Mouse (Mus musculus) heart, postnatal 36 days (tissue): ENCODE results near the gene Thra. TPM values are rescaled to one million over a fixed set of nuclear protein-coding genes. Genes with fewer than 3 reads are reported as not detected.
"Not testable (repeated sequence)": the region's sequence is repeated elsewhere in the genome, so short reads cannot be mapped to it uniquely, and the experiment has no call there.

ENCODE experiments used
- DNase-seq, 2 experiments: peaks; one replicate each; pipeline ENCODE4 v3.0.0; 2021 to 2022
- intact Hi-C: fragments of 180-260 bp; cut with DNase I; formaldehyde crosslinking; loops from one replicate; pipeline ENCODE4 v1.15.1; 2025
- total RNA-seq, 2 experiments: library from RNA; stranded (reverse); gene quantifications; 2 replicates each; pipeline ENCODE4 v1.2.3; 2021

Thra gene
- total RNA-seq, 2 experiments from 2014 or later: 100 to 111 TPM

DNA sequence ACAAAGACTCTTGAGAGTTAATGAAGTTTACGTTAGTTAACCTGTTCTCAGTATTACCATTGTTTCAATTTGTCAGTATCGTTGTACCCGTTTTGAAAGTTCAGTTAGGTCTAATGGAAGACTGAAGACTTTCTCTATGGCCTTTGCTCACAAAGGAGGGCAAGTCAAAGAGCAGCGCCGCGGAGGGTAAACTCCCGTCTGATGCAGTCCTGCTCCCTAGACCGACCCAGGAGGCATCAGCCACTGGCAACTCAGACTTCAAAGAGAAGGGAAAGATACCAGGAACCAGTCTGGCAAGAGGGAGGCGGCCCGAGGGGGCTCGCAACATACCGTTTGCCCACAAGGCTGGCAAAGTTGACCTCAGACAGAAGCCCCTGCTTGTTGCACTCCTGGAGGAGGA is 26.7 kb upstream of the Thra start:
- intact Hi-C loops: no loop called here

DNA sequence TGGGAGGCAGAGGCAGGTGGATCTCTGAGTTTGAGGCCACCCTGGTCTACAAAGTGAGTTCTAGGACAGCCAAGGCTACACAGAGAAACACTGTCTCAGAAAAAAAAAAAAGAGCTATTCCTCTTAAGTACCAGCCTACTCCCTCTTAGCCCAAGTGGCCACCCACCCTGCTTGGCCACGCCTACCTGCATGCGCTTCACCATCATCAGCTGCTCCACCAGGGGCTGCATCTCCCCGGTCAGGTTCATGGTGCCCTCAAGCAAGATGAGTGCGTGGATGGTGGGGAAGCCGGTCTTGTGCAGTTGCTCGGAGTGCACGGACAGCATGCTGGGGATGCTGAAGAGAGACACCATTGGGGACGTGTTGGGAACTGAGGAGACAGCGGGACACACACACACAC is 24.5 kb upstream of the Thra start:
- intact Hi-C loops: no loop called here
- DNase-seq: no peak

More for the DNA sequence above, 26.7 kb upstream of the Thra start:
- no peak for DNase-seq

DNA sequence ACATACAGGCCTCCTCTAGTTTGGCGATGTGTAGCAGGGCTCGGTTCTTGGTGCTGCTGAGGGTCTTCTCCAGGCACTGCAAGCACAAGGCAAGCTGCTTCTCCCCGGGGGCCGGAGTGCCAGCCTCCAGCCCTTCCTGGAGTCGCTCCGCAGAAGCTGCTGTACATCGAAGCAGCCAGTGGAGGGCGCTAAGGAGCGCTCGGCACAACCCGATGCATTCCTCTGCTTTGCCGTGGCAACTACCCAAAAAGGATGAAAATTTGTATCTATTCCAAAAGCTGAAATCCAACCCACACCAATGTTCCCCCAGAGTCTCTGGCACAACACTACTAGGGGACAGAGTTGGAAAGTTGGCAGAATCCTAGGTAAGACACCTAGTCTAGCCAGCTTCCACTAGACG is 22.5 kb upstream of the Thra start:
- intact Hi-C loops: no loop called here
- DNase-seq: peak; percentile 79 to 81

DNA sequence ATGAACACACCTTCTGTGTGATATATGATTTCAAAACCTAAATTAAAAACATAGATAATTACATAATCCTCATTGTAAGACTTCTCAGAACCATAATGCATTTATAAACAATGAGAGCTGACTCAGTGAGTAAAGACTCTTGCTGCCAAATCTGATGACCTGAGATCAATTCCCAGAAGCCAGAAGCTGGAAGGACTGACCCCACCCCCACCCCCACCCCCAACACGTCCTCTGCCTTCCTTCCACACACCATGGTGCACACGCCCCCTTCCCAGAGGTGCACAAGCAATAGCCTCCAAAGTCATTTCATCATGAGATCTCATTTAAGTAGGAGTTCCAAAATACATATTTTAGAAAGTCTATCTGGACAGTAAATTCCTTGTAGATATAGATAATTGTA is 19.7 kb upstream of the Thra start:
- no peak for DNase-seq
- intact Hi-C loops: no loop called here

DNA sequence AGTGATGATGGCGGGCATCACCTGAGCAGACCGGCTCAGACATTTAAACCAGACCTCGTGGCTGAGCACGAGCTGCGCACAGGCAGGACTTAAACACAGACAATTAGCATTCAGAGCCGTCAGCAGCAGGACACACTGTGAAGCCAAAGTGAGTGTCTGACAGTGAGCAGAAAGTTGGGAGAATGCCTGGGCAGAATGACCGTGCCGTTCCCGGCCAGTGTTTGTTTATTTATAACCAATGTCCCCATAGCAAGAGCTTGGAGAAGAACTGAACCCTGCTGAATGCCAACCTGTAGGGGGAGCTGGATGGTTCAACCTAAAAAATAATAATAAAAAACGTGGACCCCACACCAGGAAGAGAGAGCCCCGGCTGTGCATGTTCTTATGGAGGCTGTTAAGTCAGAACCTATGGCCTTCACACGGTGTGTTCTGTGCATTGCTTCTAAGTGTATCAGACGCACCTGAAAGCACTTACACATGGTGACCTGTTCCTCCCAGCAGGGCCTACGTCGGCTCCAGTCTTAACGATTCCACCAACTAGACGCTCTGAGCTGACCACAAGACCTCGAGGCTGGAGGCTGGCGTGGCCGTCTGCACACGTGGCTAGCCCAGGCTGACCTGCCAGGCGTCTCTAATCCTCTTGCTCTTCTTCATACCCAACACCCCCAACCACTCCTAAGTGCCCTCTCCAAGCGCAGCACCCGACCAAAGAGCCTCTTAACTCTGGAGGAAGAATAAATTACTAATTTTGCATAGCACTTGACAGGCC is 18.8 kb upstream of the Thra start:
- peak; percentile 70 to 78 for DNase-seq
- intact Hi-C loops: loop anchor here (2.0 kb wide), 1 partner anchor 19 kb away; the partner anchor contains the start of gene Thra

DNA sequence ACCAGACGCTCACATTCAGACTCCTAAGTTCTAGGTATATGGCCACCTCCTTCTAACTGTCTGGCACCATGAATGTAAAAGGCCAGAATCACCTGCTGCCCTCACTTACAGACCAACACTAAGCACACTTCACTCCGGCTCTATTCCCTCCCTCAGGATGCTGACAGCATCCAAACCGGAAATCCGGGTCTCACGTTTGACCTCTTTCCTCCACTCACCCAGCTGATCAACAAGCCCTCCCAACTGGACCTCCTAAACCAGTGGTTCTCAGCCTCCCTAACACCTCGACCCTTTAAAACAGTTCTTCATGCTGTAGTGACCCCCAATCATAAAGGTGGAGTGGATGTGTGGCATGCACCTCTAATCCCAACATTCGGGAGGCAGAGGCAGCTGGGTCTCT is 17.3 kb upstream of the Thra start:
- no peak for DNase-seq
- intact Hi-C loops: loop anchor here (2.0 kb wide), 1 partner anchor 18 kb away; the partner anchor contains the start of gene Thra

DNA sequence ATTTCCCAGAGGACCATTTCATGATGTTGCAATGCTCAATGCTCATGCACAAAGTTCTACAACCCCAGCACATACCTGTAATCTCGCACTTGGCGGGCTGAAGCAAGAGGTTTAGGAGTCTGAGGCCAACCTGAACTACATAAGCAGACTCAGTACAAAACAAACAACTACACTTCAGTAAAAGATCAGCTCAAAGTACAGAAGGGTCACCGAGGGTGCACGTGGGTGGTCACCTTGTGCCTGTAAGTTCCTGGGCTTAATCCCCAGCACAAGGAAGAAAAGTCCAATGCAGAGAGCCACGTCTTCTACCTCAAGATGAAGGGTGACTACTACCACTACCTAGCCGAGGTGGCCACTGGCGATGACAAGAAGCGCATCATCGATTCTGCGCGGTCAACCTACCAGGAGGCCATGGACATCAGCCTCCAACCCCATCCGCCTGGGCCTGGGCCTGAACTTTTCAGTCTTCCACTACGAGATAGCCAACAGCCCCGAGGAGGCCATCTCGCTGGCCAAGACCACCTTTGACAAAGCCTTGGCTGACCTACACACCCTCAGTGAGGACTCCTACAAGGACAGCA is 14.4 kb upstream of the Thra start:
- intact Hi-C loops: no loop called here
- no peak for DNase-seq

DNA sequence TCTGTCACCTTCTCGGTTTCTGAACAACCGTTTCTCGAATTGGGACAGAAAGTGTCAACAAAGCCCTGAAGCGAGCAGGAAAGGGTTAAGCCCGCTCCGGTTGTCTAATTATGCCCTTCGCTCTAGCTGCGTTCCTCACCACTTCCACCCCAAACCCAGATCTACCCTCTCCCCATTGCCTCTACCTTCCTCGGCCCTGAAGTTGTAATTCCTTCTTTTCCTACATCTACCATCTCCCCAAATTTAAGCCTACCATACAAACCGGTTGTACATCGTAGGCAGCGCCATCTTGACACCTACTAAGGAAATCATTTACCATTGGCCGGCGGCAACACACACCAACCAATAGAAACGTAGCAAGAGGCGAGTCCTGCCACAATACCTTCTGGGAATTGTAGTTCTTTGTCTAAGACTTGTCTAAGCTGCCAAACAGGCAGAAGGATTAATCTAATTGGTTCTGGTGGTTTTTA is 11.3 kb upstream of the Thra start, which contains the start of gene Med24:
Gene Med24, minus strand, starts transcription at position 317 of the 470 bp plus-strand sequence.
- intact Hi-C loops: no loop called here
- DNase-seq: peak; percentile 81 to 83

DNA sequence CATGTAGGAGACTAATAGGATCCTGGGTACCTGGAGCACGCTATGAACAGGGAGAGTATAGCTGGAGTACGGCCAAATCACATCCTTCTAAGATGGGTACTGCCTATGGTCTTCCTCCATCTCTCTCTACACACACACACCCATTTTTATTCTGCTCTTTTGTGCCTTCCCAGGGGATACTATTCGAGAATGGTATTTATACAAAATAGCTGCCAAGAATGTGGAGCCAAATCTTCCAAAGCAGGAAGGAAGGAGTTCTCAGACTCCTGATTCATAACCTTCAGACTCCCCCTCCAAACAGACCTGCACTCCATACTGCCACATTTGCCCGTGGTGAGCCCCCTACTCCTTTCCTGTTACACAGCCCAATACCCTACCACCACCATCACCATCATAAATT is 9.7 kb upstream of the Thra start:
- DNase-seq: no peak
- intact Hi-C loops: no loop called here

DNA sequence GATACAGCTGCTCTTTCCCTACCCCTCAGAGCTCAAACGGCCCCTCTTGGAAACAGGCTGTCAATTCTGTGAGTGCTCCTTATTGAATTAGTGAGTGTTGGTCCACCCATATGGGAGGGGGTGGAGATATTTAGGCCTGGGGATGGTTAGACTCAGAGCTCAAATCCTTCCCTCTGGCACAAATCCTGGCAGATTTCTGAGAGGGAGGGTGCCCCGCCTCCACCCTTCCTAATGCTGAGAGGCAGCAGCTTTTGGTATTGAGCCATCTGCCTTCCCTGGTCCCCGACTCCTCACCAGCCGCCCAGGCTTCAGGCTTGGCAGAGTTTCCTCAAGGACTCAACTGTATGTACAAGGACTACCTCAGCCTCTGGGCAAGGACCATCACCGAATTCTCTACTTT is 9.3 kb upstream of the Thra start:
- intact Hi-C loops: no loop called here
- DNase-seq: no peak

DNA sequence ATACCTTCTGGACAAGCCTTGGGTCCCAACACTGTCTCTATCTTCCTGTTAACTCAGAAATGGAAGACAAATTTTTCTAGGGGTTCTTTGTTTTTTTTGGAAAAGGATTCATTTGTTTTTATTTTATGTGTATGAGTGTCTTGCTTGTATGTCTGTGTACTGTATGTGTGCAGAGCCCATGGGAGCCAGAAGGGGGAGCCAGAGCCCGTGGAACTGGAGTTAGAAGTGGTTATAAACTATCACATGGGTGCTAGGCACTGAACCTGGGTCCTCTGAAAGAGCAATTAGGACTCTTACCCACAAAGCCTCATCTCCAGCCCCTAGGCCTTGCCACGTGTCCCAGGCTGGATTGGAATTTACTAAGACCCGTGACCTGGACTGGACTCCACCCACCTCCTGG is 6.4 kb upstream of the Thra start:
- no peak for DNase-seq
- intact Hi-C loops: no loop called here

DNA sequence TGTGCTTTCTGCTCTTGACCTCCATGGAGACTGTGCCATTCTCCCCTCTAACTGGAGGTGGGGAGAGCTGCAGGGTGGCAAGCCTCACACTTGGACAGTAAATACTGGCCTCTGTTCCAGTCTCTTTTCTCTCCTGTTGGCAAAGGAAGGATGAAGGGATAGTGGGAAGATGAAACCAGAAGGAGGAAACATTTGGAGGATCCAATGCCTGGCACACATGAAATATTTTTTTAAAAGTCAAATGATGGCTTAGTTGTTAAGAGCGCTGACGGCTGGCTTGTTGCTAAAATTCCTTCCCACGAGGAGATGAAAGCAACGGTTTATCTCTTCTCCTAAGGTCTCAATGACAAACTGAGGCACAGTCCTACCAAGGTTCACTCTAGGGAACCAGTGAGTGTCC is 5.3 kb upstream of the Thra start:
- intact Hi-C loops: no loop called here
- DNase-seq: no peak

DNA sequence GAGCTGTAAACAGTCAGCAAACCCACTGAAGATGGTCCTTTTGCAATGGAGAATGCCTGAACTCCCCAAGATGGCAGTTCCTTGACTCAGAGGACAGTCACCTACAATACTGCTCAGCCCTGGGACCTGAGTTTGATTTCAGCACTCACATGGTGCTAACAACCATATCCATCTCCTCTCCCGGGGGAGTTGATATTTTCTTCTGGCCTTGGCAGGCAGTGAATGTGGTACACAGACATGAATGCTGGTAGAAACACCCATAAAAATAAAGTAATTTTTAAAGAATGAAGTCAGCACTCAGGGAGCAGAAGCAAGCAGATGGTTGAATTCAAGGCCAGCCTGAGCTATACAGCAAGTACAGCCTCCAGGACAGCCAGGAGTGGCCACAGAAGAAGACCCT is 4.3 kb upstream of the Thra start:
- no peak for DNase-seq

DNA sequence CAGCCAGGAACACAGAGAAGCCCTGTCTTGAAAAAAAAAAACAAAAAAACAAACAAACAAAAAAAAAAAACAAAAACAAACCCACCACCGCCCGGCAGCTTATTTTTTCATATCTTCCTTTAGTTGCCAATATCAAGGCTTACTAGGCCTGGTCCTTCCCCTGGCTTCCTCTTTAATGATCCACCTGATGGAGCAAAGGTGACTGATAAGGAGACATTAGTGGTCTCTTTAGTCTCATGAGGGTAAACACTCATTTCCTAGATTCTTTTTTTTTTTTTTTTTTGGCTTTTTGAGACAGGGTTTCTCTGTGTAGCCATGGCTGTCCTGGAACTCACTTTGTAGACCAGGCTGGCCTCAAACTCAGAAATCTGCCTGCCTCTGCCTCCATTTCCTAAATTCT is 3.2 kb upstream of the Thra start:
- DNase-seq, intact Hi-C loops: not testable (repeated sequence)

More for the DNA sequence above, 4.3 kb upstream of the Thra start:
- intact Hi-C loops: no loop called here

DNA sequence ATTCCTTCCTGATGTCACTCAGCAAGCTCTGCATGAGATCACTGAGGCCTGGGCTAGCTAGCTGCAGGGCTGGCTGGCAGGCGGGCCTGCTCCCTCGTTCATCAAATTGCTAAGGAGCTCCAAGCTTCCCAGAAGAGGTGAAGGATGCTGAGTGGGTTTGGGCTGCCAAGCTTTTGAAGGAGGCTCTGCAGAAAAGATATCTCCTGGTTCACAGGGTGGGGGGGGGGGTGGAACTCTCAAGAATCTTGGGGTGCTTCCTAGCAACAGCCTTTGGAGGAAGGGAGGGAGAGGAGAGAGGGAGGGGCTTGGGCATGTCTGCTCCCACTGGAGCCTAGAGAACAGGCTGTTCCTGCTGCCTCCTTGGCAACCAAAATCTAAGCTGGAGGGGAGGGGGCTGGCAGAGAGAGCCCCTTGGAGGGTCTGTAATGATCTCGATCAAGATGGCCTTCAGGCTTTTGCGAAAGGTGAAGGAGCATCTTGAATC is 2.0 kb upstream of the Thra start:
- peak in 1 of 2 experiments; percentile 30 for DNase-seq
- intact Hi-C loops: no loop called here

DNA sequence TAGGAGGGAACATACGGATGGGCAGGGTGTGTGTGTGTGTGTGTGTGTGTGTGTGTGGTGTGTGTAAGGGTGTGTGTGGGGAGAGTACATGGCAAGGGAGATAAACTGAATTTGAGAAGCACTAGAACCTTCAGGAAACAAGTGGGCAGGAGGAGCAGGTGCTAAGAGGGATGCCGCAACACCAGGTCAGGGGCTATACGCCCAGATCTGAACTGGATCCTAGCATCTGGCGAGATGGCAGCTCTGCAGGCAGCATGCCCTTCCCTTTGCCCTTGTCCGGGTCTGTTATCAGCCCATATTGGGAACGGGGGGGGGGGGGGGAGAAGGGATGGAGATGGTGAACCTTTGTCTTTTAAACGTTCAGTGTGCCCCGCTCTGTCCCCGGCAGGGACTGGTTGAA is 1.5 kb upstream of the Thra start:
- intact Hi-C loops: no loop called here

DNA sequence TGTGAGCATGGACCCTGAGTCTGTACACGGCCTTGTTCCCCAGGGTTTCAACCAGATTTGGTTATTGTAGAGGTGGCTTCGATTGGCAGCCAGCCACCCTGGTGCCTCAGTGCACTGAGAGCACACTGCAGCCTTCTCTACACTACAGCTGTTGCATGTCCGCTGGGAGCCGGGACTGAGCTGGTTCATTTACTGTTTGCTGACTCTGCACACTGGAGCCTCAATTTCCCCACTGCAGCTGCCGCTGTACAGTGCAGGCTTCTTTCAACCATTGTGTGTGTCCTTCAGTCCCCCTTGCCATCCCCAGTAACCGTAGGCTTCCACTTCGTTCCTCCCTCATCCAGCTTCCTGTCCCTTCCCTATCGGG is 429 bp upstream of the Thra start:
- DNase-seq: peak in 1 of 2 experiments; percentile 27
- intact Hi-C loops: loop anchor here (2.0 kb wide), 1 partner anchor 17 kb away; no protein-coding TSS in a partner anchor

More for the DNA sequence above, 1.5 kb upstream of the Thra start:
- no peak for DNase-seq

DNA sequence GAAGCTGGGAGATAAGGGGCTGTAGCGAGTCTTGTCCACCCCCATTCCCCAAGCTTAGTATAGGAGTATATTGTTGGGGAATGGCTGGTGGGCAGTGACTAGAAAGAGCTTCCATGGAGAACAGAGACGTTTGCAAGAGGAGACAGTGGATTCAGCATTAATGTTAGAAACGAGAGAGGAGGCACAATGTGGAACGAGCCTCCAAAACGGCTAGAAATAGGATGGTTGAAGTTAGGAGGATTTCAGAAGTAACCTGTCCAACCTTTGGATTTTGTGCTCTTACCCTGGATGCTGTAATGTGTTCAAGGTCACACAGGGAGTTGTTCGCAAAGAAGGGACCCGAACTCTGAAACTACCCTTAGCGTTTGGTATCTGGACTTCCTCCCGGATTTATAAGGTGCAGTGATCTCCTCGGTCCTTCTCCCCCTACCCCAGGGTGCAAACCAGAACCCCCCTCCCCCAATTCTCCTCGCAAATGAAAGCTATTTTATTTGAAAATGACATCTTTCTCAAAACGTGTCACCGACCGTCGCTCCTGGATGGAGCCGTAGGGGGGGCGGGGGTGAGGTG is 698 bp downstream of the Thra start:
- intact Hi-C loops: loop anchor here (1.0 to 2.0 kb wide), 2 partner anchors 18 to 46 kb away; no protein-coding TSS in a partner anchor

DNA sequence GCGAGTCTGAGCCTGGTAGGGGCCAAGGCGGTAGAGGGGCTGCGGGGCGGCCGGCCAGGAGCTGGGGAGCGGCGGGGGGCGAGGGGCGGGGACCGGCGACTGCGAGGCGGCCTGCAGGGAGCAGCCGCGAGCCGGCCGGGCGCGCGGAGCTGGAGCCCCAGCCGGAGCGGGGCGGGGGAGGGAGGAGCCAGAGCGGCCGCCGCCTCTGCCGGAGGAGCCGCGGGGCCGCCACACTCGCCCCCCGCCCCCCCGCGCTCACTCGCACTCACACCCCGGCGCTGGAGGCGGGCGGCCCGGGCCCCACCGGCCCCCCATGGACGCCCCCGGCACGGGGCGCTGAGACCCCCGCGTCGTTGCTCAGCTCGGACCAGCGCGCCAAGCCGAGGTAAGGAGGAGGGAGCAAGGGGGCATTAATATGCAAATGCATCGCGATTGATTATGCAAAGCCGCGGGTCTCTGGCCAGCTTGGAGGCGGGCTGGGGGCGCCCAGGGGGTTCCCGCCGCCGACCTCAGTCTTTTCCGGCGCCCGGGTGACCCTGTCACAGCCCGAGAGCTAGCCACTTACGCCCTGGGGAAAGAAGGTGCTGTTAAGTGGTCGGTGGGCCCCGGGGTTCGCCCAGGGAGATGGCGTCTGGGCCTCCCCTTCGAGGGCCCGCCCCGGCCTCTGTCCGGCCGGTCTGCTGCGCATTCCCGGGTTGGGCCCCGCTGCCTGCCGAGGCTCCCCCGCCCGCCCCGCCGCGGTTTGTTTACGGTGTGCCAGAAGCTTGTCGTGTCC is 1.4 kb downstream of the Thra start:
- DNase-seq: peak; percentile 84 to 88
- intact Hi-C loops: loop anchor here (1.0 to 2.0 kb wide), 3 partner anchors 12 to 45 kb away; no protein-coding TSS in a partner anchor

More for the DNA sequence above, 698 bp downstream of the Thra start:
- no peak for DNase-seq
